Mouse (Mus musculus) thymus, postnatal 36 days (tissue): ENCODE data around the gene Padi1.

ENCODE experiments used
- DNase-seq, 2 experiments: peaks; one replicate each; pipeline ENCODE4 v3.0.0; 2022; ENCODE audit warnings: mixed read lengths in 2 of 2

Gene Padi1

DNA sequence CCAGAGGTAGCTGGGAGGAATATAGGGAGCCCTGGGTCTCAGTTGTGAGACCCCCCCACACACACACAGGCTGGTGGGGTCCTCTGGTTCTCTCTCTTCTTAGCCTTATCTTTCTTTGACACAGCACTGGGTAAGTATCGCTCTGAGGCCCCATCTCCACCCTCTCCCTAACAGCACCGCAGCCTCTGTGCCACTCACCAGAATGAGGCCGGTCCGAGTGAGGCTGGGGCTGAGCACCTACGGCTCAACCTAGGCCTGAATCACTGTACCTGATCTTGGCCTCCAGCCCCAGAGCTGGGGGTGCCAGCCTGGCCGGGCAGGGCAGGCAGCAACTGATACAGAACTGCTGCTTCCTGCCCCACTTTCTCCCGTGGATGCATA lies 15.2 kb upstream of the Padi1 start:
- DNase-seq, result no peak

DNA sequence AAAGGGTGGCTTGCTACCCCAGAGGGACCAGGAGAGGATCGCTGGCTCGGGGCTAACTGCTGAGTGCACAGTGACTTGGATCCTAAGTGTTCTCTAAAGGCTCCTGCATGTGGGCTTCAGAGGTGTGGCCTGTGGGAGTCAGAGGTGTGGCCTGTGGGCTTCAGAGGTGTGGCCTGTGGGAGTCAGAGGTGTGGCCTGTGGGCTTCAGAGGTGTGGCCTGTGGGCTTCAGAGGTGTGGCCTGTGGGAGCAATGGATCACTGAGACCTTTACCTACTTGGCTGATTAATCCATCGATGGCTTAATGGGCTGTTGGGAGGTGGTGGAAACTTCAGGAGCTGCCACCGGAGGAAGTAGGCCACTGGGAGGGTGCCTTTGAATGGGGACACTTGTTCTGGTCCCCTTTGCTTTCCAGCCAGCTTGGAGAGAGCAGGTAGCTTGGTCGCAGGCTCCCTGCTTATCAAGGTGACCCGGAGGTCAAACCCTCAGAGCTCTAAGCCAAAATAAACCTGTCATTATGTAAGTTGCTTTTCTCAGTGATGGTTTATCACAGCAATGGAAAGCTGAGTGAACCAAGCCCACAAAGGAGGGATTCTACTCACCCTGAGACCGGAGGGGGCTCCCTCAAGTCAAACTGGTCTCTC lies 14.7 kb upstream of the Padi1 start:
- DNase-seq, result no peak

DNA sequence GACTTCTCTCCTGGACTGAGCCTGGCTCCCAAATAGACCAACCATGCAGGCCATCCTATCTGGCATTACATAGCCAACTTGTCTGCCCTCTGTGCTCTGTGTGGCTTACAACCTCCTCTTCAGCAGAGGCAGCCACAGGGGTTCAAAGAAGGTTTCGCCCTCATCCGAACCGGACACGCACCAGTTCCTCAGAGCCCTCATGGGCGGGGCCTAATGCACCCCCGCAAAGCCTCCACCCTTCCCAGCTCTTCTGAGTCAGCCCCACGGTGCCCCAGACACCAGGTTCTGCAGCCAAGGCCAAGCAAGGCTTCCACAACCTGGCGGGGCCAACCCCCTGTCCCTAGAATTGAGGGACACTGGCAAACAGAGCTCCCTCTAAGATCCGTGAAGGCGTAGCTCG lies 13.7 kb upstream of the Padi1 start:
- no peak for DNase-seq

DNA sequence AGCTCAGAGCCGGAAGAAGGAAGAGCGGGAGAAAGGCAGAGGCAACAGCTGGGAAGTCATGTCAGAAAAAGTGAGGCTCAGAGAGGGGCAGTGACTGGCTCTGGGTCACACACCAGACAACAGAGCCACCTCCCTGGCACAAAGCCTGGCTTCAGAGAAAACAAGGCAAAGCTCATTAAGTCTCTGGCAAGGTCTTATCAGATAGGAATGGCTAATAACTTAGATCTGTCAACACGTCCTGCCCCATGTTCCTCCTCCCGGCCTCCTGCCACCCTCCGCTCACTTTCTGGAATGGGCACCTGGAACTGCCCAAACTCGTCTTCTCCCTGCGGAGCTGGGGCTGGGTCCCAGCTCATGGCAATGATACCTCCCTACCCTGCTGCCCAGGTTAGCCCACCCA lies 12.2 kb upstream of the Padi1 start:
- DNase-seq, result no peak

DNA sequence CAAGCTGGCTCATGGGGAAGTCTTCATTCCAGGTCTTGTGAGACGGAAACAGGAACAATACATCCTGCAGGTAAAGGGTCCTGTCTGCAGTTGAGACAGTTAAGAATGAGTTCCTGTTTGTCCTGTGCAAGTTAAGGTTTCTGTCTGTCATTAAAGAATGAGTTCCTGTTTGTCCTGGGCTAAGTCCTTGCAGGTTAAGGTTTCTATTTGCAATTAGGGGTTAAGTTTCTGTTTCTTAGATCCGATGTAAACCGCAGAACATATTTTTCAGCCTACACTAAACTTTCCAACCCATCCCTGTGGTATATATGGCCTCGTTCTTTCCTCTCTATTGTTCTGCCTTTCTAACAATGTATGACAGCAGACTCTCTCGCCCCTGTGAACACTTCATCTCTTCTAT lies 11.5 kb upstream of the Padi1 start:
- no peak for DNase-seq

DNA sequence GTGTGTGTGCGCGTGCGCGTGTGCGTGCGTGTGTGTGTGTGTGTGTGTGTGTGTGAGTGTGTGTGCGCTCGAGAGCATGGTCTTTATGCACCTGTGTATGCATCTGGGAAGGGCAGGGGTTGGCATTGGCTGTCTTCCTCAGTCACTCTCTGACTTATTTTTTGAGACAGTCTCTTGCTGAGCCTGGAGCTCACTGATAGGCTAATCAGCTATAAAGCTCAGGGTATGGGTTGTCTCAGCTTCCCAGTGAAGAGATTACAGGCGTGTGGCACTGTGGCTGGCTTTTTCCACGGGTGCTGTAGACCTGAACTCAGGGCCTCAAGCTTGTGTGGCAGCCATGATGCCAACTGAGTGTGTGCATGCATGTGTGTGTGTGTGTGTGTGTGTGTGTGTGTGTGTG lies 9.6 kb upstream of the Padi1 start:
- no peak for DNase-seq

DNA sequence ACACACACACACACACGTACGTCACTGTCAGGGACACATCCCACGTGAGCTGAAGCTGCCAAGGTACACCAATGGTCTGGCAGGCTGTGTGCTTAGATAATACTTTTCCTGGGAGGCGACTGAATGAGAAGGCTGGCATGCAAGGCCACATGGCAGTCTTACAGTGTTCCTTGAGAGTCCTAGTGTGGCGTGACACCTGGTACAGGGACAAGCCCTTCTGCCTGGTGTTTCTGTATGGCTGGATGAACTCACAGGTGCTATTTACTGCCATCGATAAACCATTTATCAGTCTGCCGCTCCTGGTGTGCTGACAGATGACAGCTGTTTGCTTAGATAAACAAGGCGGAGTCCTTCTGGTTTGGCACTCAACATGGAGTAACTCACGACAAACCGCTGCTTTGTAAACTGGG lies 8.9 kb upstream of the Padi1 start:
- no peak for DNase-seq

DNA sequence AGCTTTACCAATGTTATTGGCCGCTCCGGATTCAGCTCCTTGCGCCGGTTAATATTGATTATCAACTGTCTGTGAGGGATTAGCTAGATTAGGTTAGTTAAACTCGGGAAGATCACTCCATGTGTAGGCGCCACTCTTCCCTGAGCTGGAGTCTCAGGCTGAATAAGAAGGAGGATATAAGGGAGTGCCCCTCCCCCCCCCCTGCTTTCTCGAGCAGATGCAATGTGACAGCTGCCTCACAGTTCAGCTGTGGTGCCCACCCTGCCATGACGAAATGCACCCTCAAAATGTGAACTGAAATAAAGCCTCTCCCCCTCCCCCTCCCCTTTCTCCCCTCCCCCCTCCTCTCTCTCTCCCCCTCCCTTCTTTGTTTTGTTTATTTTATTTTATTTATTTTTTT lies 8.0 kb upstream of the Padi1 start:
- DNase-seq, result no peak

DNA sequence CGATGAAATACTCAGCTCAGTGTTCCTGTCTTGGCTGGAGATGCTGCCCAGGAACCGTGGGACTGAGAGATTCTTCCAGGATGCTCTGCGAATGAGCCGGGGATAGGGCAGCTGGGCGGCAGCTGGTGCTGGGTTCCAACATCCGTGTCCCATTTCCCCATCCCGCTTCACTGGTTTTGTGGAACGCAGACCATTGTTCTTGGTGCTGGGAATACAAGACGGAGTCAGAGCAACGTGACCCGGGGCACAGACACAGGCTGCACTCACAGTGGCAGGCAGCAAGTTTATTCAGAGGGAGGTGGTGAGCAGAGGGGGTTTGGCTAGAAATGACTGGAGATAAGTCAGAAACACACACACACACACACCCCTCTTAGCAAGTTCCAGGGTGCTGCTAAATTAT lies 3.7 kb upstream of the Padi1 start:
- no peak for DNase-seq

DNA sequence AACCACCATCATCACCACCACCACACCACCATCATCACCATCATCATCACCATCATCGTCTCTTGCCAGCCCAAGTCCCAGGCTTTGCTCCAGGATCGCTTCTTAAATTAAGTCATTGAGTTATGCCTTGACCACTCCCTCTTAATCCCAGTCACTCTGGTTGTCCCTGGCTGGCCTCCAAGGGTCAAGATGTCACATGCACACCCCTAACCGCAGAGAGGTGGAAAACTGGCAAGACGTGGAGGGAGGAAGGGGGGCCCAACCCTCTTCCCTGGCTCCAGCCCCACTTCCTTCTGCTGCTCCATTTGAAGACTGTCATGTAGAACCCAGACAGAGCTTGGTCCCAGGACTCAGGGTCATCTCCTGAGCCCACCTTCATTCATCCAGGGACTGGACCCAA lies 587 bp downstream of the Padi1 start:
- no peak for DNase-seq

DNA sequence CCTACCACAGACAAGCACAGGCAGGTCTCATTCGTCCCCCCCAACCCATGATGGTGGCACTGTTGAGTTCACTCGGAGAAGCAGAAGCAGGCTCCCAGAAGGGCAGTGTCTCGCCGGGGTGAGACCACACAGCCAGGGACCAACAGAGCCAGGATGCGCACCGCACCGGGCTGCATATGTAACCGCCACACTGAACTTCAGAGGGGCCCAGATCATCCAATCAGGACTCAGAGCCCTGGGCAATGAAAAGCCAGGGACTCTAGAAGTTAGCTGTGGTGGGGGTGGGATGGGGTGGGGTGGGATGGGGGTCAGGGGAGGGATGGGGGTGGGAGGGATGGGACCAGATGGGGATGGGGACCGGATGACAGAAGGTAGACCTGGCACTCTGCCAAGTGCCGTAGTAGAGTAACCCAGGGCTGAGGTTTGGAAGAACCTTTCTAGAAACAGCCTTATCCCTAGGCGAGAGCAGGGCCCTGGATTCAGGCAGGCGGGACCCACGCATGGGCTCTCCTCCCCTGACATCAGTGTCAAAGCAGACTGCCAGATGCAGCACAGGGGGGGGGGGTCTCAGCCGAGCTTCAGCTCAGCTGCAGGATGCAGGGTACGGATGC lies 1.8 kb downstream of the Padi1 start:
- DNase-seq, result no peak

DNA sequence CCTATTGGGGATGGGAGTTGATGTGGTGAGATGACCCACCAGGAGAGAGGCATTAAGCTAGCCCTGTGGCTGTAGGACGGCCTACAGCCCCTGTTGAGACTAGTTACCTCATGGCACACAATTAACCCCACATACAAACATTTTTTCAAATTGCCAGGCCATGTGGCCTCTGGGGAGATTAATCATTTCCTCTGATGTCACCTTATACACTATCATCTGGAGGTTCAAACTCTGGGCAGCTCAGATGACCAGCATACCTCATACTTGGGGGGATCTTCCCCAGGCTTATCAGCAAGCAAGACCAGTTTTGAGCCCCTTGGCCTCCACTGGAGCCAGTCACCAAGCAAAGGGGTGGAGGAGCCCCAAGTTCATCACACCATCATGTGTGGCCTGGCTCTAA lies 2.7 kb downstream of the Padi1 start:
- DNase-seq, result no peak

DNA sequence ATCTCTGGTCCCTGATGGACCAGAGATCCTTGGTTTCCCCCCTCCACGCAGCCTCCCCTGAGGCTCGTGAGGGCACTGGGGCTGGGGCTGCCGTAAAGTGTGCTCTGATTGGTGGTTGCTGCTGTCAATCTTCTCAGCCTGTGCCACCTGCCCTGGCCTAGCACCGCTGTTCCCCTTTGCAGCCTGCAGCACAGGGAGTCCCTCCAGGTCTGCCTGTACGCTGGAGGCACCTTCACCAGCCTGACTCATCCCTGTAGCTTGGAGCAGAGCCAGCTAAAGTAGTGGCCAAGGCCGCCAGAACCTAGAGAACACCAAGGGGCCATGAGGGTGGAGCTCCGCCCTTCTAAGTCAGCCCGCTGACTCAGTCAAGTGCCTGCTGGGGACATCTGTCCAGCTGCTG lies 7.7 kb downstream of the Padi1 start:
- no peak for DNase-seq

DNA sequence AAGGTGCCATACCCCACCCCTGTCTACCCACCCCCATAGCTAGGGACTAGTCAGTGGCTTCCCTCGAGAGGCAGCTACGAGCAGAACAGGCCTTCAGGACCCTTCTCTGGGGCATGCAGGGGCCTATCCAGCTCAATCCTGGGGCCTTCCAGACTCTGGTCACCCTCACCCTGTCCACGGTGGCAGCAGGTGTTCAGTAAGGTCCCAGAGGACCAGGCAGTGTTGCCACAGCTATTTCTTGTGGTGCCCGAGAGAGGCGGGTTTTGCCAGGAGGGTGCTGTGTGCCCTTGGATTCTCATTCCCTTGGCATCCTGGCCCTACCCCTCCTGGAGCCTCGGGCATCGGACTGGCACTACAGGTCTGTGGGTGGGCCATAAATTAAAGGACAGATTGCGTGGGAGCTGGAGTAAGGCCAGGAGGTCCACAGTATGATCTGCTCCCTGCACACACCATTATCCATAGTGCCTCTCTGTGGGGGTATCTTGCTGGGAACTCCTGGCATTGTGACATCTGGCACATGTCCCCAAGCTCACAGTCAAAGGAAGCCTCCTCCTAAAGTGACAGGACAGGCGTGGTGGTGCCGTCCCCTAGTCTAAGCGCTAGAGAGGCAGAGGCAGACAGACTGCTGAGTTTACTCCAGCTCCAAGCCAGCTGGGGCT lies 9.2 kb downstream of the Padi1 start:
- no peak for DNase-seq

DNA sequence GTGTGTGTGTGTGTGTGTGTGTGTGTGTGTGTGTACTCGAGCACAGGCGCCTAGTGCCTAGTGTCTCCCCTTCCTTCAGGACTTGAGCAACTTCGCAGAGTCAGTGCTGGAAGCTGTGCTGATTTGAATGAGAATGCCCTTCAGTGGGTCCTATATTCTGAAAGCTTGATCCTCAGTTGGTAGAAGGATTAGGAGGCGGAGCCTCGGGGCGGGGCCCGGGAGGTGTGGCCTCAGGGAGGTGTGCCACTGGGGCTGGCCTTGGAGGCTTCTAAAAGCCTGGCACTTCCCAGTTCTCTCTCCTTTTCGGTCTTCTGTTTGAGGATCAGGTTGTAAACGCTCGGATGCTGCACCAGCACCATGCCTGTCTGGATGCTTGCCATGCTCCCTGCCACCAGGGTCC lies 9.9 kb downstream of the Padi1 start:
- DNase-seq, result no peak

DNA sequence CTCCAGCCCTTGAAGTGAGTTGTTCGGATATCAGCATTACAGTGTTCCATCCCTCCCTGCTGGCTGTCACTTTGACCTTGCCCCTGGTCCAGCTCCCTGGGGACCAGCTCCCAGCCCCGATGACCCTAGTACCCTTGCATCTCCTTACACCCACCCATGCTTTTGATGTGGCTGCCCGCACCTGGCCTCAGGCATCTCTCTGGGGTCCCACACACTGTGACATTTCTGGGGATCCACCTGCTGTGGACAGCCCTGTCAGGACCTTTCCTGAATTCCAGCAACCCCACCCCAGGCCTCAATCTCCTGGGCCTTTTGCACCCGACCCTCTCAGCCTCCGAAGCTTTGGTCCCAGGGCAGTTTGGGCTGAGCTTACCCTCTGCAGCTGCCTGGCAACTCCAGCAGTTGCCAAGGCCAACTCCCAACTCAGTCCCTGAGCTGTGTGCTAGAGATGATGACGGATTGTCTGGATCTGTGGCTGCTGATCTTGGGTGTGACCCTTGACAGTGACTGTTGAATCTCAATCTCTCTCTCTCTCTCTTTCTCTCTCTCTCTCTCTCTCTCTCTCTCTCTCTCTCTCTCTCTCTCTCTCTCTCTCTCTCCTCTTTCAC lies 11.1 kb downstream of the Padi1 start:
- DNase-seq, result no peak

DNA sequence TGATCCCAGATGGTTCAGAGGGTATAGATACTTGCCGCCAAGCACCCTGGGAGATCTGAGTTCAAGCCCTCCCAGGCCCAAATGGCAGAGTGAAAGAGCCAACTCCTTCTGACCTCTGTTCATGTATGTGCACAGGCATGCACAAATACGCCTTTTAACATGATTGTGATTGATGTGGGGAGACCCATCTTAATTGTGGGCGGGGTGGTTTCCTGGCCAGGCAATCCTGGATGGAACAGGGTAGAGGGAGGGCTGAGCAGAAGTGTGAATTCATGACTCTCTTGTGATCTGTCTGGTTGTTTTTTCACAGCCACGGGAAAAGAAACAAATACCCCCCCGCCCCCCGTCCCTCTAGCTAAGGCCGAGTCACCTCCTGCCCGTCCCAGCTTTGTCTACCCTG lies 12.8 kb downstream of the Padi1 start:
- no peak for DNase-seq

DNA sequence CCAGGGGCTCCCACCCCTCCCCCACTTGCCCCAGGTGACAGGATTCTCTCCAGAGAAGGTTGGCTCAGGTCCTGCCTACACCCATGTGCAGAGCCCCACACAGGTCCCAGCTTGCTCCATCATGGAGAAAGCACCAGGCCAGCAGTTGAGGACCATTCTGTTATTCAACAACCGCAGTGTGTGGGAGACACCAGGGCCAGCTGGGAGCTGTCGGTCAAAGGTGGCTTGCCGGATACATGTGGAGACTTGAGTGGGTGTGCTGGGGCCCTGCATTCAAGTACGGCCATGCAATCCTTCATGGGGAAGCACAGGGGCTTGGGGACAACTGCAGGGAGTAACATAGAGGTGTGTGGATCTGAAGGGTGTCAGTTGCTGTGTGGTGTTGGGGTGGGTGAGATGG lies 13.8 kb downstream of the Padi1 start:
- DNase-seq, result no peak

DNA sequence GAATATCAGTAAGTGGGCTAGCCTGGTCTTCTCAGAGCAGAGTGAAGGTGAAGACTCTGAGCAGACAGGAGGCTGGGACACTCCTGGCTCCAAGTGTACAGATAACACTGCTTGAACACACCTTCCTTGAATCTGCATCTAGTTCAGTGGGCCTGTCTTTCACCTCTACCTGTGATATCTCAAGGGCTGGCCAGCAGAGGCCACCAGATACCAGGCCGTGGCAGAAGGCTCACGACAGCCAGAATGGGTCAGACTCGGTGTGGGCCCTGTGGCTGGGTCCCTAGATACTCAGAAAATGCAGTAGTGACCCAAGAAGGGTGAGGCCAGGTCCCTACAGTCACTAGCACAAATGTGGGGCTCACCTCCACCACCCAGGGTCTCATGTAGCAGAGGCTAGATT lies 18.3 kb downstream of the Padi1 start:
- DNase-seq, result no peak

DNA sequence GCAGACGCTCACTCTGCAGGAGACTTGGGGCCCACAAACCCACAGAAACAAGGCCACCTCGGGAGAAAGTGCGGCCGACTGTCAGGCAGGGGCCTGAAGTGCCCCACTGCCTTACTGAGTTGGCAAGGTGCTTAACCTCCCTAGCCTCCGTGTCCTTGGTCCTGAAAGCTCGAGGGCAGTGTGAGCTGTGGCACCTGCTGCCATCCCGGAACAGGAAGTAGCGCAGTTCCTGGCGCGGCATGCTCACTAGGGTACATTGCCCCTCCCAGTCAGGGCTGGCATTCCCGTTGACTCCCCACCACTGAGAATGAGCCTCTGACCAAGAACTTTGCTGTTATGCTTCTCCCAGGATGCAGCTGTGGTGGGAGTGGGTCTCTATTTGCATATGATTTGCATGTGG lies 19.6 kb downstream of the Padi1 start:
- no peak for DNase-seq

DNA sequence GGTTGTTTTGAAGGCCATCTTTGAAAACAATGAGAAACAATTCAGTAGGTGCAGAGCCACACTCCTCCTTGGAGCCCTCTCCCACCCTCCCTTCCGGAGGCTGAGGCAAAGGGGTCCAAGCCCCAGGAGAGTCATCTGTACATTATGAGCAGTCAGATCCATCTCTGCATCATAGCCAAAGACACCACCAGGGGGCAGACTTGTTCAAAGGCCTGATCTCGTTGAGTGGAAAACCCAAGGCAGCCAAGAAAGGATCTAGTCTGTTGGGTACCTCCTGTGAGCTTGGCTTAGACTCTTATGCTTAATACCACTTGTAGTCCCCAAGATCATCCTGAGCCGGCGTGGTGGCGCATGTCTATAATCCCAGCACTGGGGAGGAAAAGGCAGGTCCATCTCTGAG lies 23.6 kb downstream of the Padi1 start:
- peak; percentile 70 to 72 for DNase-seq

DNA sequence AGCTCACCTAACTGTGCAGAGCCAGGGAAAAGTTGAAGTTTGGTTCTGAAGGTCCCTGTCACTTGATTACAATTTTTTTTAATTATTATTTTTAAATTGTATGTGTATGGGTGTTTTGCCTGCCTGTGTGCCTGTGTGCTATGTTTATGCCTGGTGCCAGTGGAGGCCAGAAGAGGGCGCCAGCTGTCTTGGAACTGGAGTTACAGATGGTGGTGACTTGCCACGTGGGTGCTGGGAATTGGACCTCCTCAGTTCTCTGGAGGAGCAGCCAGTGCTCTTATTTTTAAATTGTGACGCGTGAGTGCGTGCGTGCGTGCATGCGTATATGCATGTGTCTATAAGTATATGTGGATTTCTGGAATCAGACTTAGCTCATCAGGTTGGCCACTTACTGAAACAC lies 28.2 kb downstream of the Padi1 start:
- DNase-seq, result no peak

DNA sequence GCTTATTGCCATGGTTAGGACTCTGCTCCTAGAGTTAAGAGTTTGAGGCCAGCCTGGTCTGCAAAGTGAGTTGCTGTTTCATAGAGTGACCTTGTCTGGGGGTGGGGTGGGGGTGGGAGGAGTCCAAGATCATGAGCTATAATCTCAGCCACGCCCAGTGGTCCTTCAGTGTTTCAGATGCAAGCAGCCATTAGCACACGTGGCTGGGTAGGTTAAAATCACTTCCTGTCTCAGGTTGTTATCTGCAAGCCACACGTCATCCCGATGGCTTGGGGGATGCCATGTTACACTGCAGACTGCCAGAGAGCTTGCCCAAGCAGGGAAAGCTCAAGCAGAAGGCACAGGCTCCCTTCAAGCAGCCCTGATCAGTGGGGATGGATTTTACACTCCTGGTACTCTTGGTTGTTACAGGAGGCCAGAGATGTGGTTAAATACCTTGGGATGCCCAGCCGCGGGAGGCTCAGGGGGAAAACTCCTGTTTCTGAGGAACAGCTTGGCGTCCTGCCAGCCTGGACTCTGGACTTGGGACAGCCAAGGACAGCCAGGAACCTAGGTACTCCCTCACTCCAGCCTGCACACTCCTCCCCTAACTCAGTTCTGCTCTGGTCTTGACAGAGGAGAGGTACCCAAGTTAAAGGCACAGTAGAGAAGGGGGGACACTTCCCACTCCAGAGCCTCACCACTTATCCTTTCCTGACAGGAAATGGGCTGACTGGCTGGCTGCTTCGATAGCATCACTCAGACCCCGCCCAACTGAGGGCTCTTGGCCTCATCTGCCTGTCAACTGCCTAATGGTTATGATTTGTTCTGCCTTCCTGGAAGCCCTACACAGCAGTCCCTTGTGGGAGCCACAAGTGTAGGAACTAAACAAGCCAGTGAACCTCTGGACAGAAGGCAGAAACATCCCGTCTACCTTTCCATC lies 29.3 kb downstream of the Padi1 start:
- no peak for DNase-seq
